Mouse (Mus musculus): ENCODE results near the gene Senp3.

DNA sequence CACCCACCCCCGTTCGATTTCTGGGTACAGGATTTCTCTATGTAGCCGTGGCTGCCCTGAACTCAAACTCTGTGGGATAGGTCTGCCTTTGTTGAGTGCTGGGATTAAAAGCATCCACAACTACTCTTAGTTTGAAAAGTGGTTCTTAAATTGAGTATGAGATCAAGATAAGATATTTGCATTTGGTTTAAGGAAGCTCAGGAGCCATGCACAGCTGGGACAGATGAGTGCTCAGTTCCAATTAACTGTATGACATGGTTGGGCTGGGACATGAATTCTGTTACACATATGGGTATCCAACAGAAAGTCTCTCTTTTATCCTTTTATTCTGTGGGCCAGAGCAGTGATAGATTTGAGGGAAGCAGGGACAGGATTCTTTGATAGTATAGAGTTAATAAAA lies 46.4 kb downstream of the Senp3 start:
- TF ChIP-seq CTCF (IDR thresholded peaks at IDR 0.05), result no peak
- no peak for TF ChIP-seq EP300 (IDR thresholded peaks at IDR 0.05)
